Mouse (Mus musculus) testis, adult 2 months (tissue): ENCODE data around the gene Tpi1.

Source experiments
- CTCF ChIP-seq: fragments of 200-500 bp; IDR thresholded peaks from 2 replicates; pipeline ENCODE4 v1.5.1; 2012; ENCODE audit warnings: low read depth, mild to moderate bottlenecking, inconsistent platforms, low read length, moderate library complexity; ENCODE audit not compliant: control insufficient read depth, insufficient read depth, insufficient replicate concordance
- POLR2A ChIP-seq: fragments of 200-500 bp; IDR thresholded peaks from 2 replicates; pipeline ENCODE4 v1.6.1; 2012; ENCODE audit warnings: low read depth, mild to moderate bottlenecking, inconsistent platforms, low read length, moderate library complexity; ENCODE audit not compliant: control insufficient read depth

DNA sequence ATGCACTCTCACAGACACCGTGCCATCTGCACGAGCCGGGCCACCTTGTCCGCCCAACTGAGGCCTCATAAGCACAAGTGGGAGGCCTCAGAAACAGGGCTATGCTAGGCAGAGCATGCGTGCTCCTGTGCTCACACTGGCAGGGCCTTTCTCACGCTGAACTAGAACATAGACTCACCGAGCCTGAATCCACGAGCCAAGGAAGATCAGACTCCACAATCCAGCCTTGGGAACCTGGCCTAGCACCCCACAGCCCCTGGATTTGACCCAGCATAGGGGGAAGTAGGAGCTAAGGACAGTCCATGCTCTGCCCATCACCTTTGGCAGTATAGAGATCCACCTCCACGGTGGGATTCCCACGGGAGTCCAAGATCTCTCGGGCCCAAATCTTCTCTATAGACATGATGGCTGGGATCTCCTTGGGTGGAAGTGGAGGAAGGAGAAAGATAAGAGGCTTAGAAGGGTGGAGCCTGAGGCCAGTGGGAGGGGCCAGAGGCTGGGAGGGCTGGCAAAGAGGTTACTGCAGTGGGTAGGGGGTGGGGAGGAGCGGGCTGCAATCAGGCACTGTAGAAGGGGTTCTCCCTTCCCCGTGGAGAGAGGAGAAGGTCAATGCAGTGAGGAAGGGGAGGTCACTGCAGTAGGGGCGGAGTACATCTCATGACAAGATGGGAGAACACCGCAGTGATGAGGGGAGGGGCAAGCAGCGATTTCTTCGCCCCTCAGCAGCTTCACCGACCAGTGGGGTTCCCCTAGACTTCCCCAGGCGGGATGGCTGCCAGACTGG lies 46.0 kb downstream of the Tpi1 start:
- TF ChIP-seq CTCF (no peak), POLR2A (no peak)
